Mouse (Mus musculus) liver, adult 2 months (tissue): ENCODE measurements around the gene Dnttip2. TPM values are rescaled to one million over a fixed set of nuclear protein-coding genes. Genes with fewer than 3 reads are reported as not detected.

Experiments used
- DNase-seq: peaks from one replicate; pipeline ENCODE4 v3.0.0-alpha.2; 2011; ENCODE audit warnings: low read depth, low spot score; ENCODE audit errors: extremely low read depth
- H3K27ac ChIP-seq: fragments of 200-500 bp; replicated peaks from 2 replicates; pipeline ENCODE4 v1.5.1; 2012; ENCODE audit warnings: low read depth, mild to moderate bottlenecking, control low read depth, inconsistent platforms, low read length; ENCODE audit not compliant: insufficient read depth
- H3K27me3 ChIP-seq: fragments of 200-500 bp; 2 replicates; pipeline ENCODE4 v1.6.1; 2012; ENCODE audit warnings: mild to moderate bottlenecking, moderate library complexity, low read length, inconsistent platforms; ENCODE audit not compliant: control insufficient read depth, insufficient read depth
- H3K36me3 ChIP-seq: fragments of 200-500 bp; 2 replicates; pipeline ENCODE4 v1.6.1; 2012; ENCODE audit warnings: low read length, inconsistent platforms; ENCODE audit not compliant: control insufficient read depth, insufficient read depth
- H3K4me1 ChIP-seq: fragments of 200-500 bp; 2 replicates; pipeline ENCODE4 v1.6.1; 2011; ENCODE audit warnings: low read length; ENCODE audit not compliant: control insufficient read depth, insufficient read depth
- H3K4me3 ChIP-seq: fragments of 200-500 bp; 2 replicates; pipeline ENCODE4 v1.5.1; 2011; ENCODE audit warnings: low read depth, mild to moderate bottlenecking, control low read depth, low read length, moderate library complexity; ENCODE audit not compliant: insufficient read depth
- H3K79me2 ChIP-seq: fragments of 200-500 bp; 2 replicates; pipeline ENCODE4 v1.6.1; 2012; ENCODE audit warnings: inconsistent platforms, mild to moderate bottlenecking, low read length, moderate library complexity; ENCODE audit not compliant: control insufficient read depth, insufficient read depth
- H3K9ac ChIP-seq: fragments of 200-500 bp; 2 replicates; pipeline ENCODE4 v1.6.1; 2012; ENCODE audit warnings: low read depth, mild to moderate bottlenecking, control low read depth, inconsistent platforms, low read length
- CTCF ChIP-seq: fragments of 200-500 bp; IDR thresholded peaks from 2 replicates; pipeline ENCODE4 v1.5.1; 2011; ENCODE audit warnings: low read depth, low read length, control low read depth
- POLR2A ChIP-seq: fragments of 200-500 bp; IDR thresholded peaks from 2 replicates; pipeline ENCODE4 v1.6.1; 2011; ENCODE audit warnings: low read length, control low read depth; ENCODE audit not compliant: insufficient read depth; ENCODE audit errors: extremely low read depth
- WGBS: fragments of 180-500 bp; shearing (Covaris S2); methylation state at CpG from one replicate; pipeline ENCODE4 v1.1.7; 2018; 5-methylcytosine and 5-hydroxymethylcytosine counted together
- polyA plus RNA-seq: library from polyadenylated mRNA; depleted of rRNA; stranded (reverse); fragments of >200 nt; gene quantifications from 2 replicates; pipeline ENCODE4 v1.2.3, GENCODE M21; 2012; rRNA removed
- total RNA-seq: library from RNA; depleted of rRNA; stranded (reverse); fragments of >200 nt; gene quantifications from 2 replicates; pipeline ENCODE4 v1.2.3, GENCODE M21; 2014; rRNA removed

The Dnttip2 gene
- total and polyA plus RNA-seq, 2 experiments: 3.6 to 17.7 TPM

- no peaks in the 10 kb centered on the region for H3K36me3 ChIP-seq
- H3K27ac ChIP-seq: no peak overlapping the region
- H3K79me2 ChIP-seq: no peaks in the 10 kb centered on the region
- no peaks in the 10 kb centered on the region for H3K27me3 ChIP-seq
- H3K9ac ChIP-seq: no peak overlapping the region
- no peaks in the 10 kb centered on the region for H3K4me1 ChIP-seq
- H3K4me3 ChIP-seq: no peak overlapping the region
- WGBS: 52% methylated on average over 3 of the region's 3 CpGs
- peak; percentile 48 for DNase-seq
- TF ChIP-seq POLR2A: no peak
- no peak for TF ChIP-seq CTCF
Observed at GRCm38 (mm10) chr3:122324528-122324927, 50.3 kb downstream of the Dnttip2 start.

- 56% methylated on average over 12 of the region's 12 CpGs for WGBS
- H3K79me2 ChIP-seq: no peaks in the 10 kb centered on the region
- no peak for DNase-seq
- H3K27me3 ChIP-seq: no peaks in the 10 kb centered on the region
- H3K4me1 ChIP-seq: no peaks in the 10 kb centered on the region
- TF ChIP-seq POLR2A (no peak), CTCF (no peak)
- H3K36me3 ChIP-seq: no peaks in the 10 kb centered on the region
- H3K9ac ChIP-seq: no peak overlapping the region
- H3K27ac ChIP-seq: no peak overlapping the region
- H3K4me3 ChIP-seq: no peak overlapping the region
Observed at GRCm38 (mm10) chr3:122330484-122330883, 56.3 kb downstream of the Dnttip2 start.

GRCm38 (mm10) chr3:122333493-122333892, 59.3 kb downstream of the Dnttip2 start:
- no peak overlapping the region for H3K27ac ChIP-seq
- H3K27me3 ChIP-seq: no peaks in the 10 kb centered on the region
- TF ChIP-seq POLR2A (no peak), CTCF (no peak)
- H3K79me2 ChIP-seq: no peaks in the 10 kb centered on the region
- WGBS: 80% methylated on average over 4 of the region's 4 CpGs
- no peak overlapping the region for H3K9ac ChIP-seq
- H3K36me3 ChIP-seq: no peaks in the 10 kb centered on the region
- H3K4me1 ChIP-seq: no peaks in the 10 kb centered on the region
- no peak overlapping the region for H3K4me3 ChIP-seq
- no peak for DNase-seq

GRCm38 (mm10) chr3:122333902-122334301, 59.7 kb downstream of the Dnttip2 start:
- no peak for TF ChIP-seq CTCF
- no peak for TF ChIP-seq POLR2A
- Histone ChIP-seq H3K9ac (no peak overlapping the region), H3K27ac (no peak overlapping the region), H3K79me2 (no peaks in the 10 kb centered on the region), H3K27me3 (no peaks in the 10 kb centered on the region), H3K4me3 (no peak overlapping the region), H3K4me1 (no peaks in the 10 kb centered on the region), H3K36me3 (no peaks in the 10 kb centered on the region)
- WGBS: 83% methylated on average over 7 of the region's 7 CpGs
- no peak for DNase-seq

GRCm38 (mm10) chr3:122334375-122334774, 60.2 kb downstream of the Dnttip2 start:
- no peaks in the 10 kb centered on the region for H3K4me1 ChIP-seq
- WGBS: 83% methylated on average over 7 of the region's 7 CpGs
- H3K79me2 ChIP-seq: no peaks in the 10 kb centered on the region
- no peaks in the 10 kb centered on the region for H3K27me3 ChIP-seq
- H3K9ac ChIP-seq: no peak overlapping the region
- DNase-seq: no peak
- no peaks in the 10 kb centered on the region for H3K36me3 ChIP-seq
- TF ChIP-seq POLR2A (no peak), CTCF (no peak)
- H3K27ac ChIP-seq: no peak overlapping the region
- H3K4me3 ChIP-seq: no peak overlapping the region

Other genes starting within 250 kb of the Dnttip2 start
- 0.20 and 0.37 TPM in 2 replicates for gene Abca4, start 229.9 kb upstream of the Dnttip2 start, total RNA-seq
- 0.05 and 0.10 TPM in 2 replicates for gene Abca4, start 229.9 kb upstream of the Dnttip2 start, polyA plus RNA-seq
- 57.6 and 116 TPM in 2 replicates for gene Gclm, start 28.8 kb upstream of the Dnttip2 start, total RNA-seq
- 236 and 311 TPM in 2 replicates for gene Gclm, start 28.8 kb upstream of the Dnttip2 start, polyA plus RNA-seq
- 44.4 and 69.3 TPM in 2 replicates for gene Bcar3, start 19.7 kb downstream of the Dnttip2 start, total RNA-seq
- 45.5 and 67.3 TPM in 2 replicates for gene Bcar3, start 19.7 kb downstream of the Dnttip2 start, polyA plus RNA-seq